Mouse (Mus musculus): ENCODE results near the gene Olfr304. TPM values are rescaled to one million over a fixed set of nuclear protein-coding genes. Genes with fewer than 3 reads are reported as not detected.
"Not testable (repeated sequence)": the region's sequence is repeated elsewhere in the genome, so short reads cannot be mapped to it uniquely, and the experiment has no call there.

Olfr304 gene
- not detected in 2 replicates for polyA plus RNA-seq (2012; rRNA removed)

- no peak within 1 kb of the TSS for H3K27ac ChIP-seq (ENCODE audit: insufficient read depth, low read depth, low read length)
- WGBS, result 59% methylated on average over 1 of the region's 1 CpGs
- no peaks in the 10 kb centered on the region for H3K4me1 ChIP-seq (ENCODE audit: control insufficient read depth, insufficient read depth, low read length)
- no peaks in the 10 kb centered on the region for H3K27me3 ChIP-seq (replicated peaks; ENCODE audit: control insufficient read depth, insufficient read depth, low read length)
- H3K4me3 ChIP-seq (ENCODE audit: insufficient read depth, low read depth, low read length), result no peak within 1 kb of the TSS
- DNase-seq, result no peak
- no peaks in the 10 kb centered on the region for H3K36me3 ChIP-seq (ENCODE audit: control insufficient read depth, insufficient read depth, low read length)
- TF ChIP-seq POLR2A (IDR thresholded peaks at IDR 0.05; ENCODE audit: low read depth, low read length) (no peak), CTCF (conservative IDR thresholded peaks at IDR 0.05; ENCODE audit: insufficient read depth, insufficient read length, low read depth, low read length) (no peak)
Measured at GRCm38 (mm10) chr7:86386558-86386957, at the start of gene Olfr304. Gene Olfr304 (minus strand): TSS chr7:86386658.

- Histone ChIP-seq H3K27me3 (replicated peaks; ENCODE audit: control insufficient read depth, insufficient read depth, low read length) (no peaks in the 10 kb centered on the region), H3K4me1 (ENCODE audit: control insufficient read depth, insufficient read depth, low read length) (no peaks in the 10 kb centered on the region), H3K36me3 (ENCODE audit: control insufficient read depth, insufficient read depth, low read length) (no peaks in the 10 kb centered on the region), H3K4me3 (ENCODE audit: insufficient read depth, low read depth, low read length) (no peak within 1 kb of the TSS), H3K27ac (ENCODE audit: insufficient read depth, low read depth, low read length) (no peak within 1 kb of the TSS)
- 76% methylated on average over 2 of the region's 2 CpGs for WGBS
- DNase-seq, result no peak
- TF ChIP-seq CTCF (conservative IDR thresholded peaks at IDR 0.05; ENCODE audit: insufficient read depth, insufficient read length, low read depth, low read length) (no peak), POLR2A (IDR thresholded peaks at IDR 0.05; ENCODE audit: low read depth, low read length) (no peak)
Measured at GRCm38 (mm10) chr7:86403546-86403945, 17.1 kb upstream of the Olfr304 start, which contains the start of gene Olfr301. Gene Olfr301 (plus strand): TSS chr7:86403846.

GRCm38 (mm10) chr7:86397689-86398088 lies 11.2 kb upstream of the Olfr304 start, which contains the start of gene Olfr303:
Gene Olfr303 (minus strand): TSS chr7:86397789.
- no peak within 1 kb of the TSS for H3K27ac ChIP-seq (ENCODE audit: insufficient read depth, low read depth, low read length)
- H3K27me3 ChIP-seq (replicated peaks; ENCODE audit: control insufficient read depth, insufficient read depth, low read length), result no peaks in the 10 kb centered on the region
- no peak within 1 kb of the TSS for H3K4me3 ChIP-seq (ENCODE audit: insufficient read depth, low read depth, low read length)
- no peaks in the 10 kb centered on the region for H3K36me3 ChIP-seq (ENCODE audit: control insufficient read depth, insufficient read depth, low read length)
- H3K4me1 ChIP-seq (ENCODE audit: control insufficient read depth, insufficient read depth, low read length), result no peaks in the 10 kb centered on the region
- no peak for DNase-seq
- no peak for TF ChIP-seq CTCF (conservative IDR thresholded peaks at IDR 0.05; ENCODE audit: insufficient read depth, insufficient read length, low read depth, low read length)
- TF ChIP-seq POLR2A (IDR thresholded peaks at IDR 0.05; ENCODE audit: low read depth, low read length), result no peak

GRCm38 (mm10) chr7:86385769-86386168 lies 689 bp downstream of the Olfr304 start:
- Histone ChIP-seq H3K27ac (ENCODE audit: insufficient read depth, low read depth, low read length) (no peak overlapping the region), H3K4me3 (ENCODE audit: insufficient read depth, low read depth, low read length) (no peak overlapping the region), H3K36me3 (ENCODE audit: control insufficient read depth, insufficient read depth, low read length) (no peaks in the 10 kb centered on the region), H3K4me1 (ENCODE audit: control insufficient read depth, insufficient read depth, low read length) (no peaks in the 10 kb centered on the region), H3K27me3 (replicated peaks; ENCODE audit: control insufficient read depth, insufficient read depth, low read length) (no peaks in the 10 kb centered on the region)
- TF ChIP-seq CTCF (conservative IDR thresholded peaks at IDR 0.05; ENCODE audit: insufficient read depth, insufficient read length, low read depth, low read length) (no peak), POLR2A (IDR thresholded peaks at IDR 0.05; ENCODE audit: low read depth, low read length) (no peak)
- WGBS, result 54% methylated on average over 3 of the region's 3 CpGs
- DNase-seq, result no peak

- TF ChIP-seq CTCF (conservative IDR thresholded peaks at IDR 0.05; ENCODE audit: insufficient read depth, insufficient read length, low read depth, low read length), result no peak
- TF ChIP-seq POLR2A (IDR thresholded peaks at IDR 0.05; ENCODE audit: low read depth, low read length), result no peak
- 71% methylated on average over 1 of the region's 1 CpGs for WGBS
- Histone ChIP-seq H3K36me3 (ENCODE audit: control insufficient read depth, insufficient read depth, low read length) (no peaks in the 10 kb centered on the region), H3K27me3 (replicated peaks; ENCODE audit: control insufficient read depth, insufficient read depth, low read length) (no peaks in the 10 kb centered on the region), H3K4me3 (ENCODE audit: insufficient read depth, low read depth, low read length) (no peak within 1 kb of the TSS), H3K27ac (ENCODE audit: insufficient read depth, low read depth, low read length) (no peak within 1 kb of the TSS), H3K4me1 (ENCODE audit: control insufficient read depth, insufficient read depth, low read length) (no peaks in the 10 kb centered on the region)
- DNase-seq, result no peak
Measured at GRCm38 (mm10) chr7:86366828-86367227, 19.6 kb downstream of the Olfr304 start, which contains the start of gene Olfr305. Gene Olfr305 (minus strand): TSS chr7:86366928.

- not testable (repeated sequence) for H3K27me3 ChIP-seq (replicated peaks; ENCODE audit: control insufficient read depth, insufficient read depth, low read length); H3K4me3 ChIP-seq (ENCODE audit: insufficient read depth, low read depth, low read length); DNase-seq; H3K27ac ChIP-seq (ENCODE audit: insufficient read depth, low read depth, low read length); H3K36me3 ChIP-seq (ENCODE audit: control insufficient read depth, insufficient read depth, low read length); H3K4me1 ChIP-seq (ENCODE audit: control insufficient read depth, insufficient read depth, low read length)
- 82% methylated on average over 9 of the region's 9 CpGs for WGBS
Measured at GRCm38 (mm10) chr7:86346296-86346695, 40.2 kb downstream of the Olfr304 start.

GRCm38 (mm10) chr7:86344253-86344652 lies 42.2 kb downstream of the Olfr304 start:
- no peak for DNase-seq
- Histone ChIP-seq H3K4me3 (ENCODE audit: insufficient read depth, low read depth, low read length) (no peak overlapping the region), H3K27me3 (replicated peaks; ENCODE audit: control insufficient read depth, insufficient read depth, low read length) (no peaks in the 10 kb centered on the region), H3K36me3 (ENCODE audit: control insufficient read depth, insufficient read depth, low read length) (no peaks in the 10 kb centered on the region), H3K4me1 (ENCODE audit: control insufficient read depth, insufficient read depth, low read length) (no peaks in the 10 kb centered on the region), H3K27ac (ENCODE audit: insufficient read depth, low read depth, low read length) (no peak overlapping the region)
- 65% methylated on average over 3 of the region's 3 CpGs for WGBS
- TF ChIP-seq CTCF (conservative IDR thresholded peaks at IDR 0.05; ENCODE audit: insufficient read depth, insufficient read length, low read depth, low read length) (no peak), POLR2A (IDR thresholded peaks at IDR 0.05; ENCODE audit: low read depth, low read length) (no peak)

Data from kidney, adult 2 months (tissue).